Mouse (Mus musculus) lung, embryonic 15.5 days (tissue): Measurements from ENCODE around the gene Gm28044. TPM values are rescaled to one million over a fixed set of nuclear protein-coding genes. Genes with fewer than 3 reads are reported as not detected.
"Not testable (repeated sequence)": the region's sequence is repeated elsewhere in the genome, so short reads cannot be mapped to it uniquely, and the experiment has no call there.

Source experiments
- ATAC-seq: fragments of 200-750 bp; cut with Nextera tagmentation; 2 replicates; pipeline ENCODE4 v1.8.0; 2017; ENCODE audit warnings: moderate number of reproducible peaks, borderline replicate concordance; ENCODE audit not compliant: low FRiP score, low TSS enrichment; ENCODE audit errors: extremely low read depth
- H3K27ac ChIP-seq: fragments of 300-500 bp; sonication (generic); 2 replicates; pipeline ENCODE4 v1.5.1; 2015; ENCODE audit warnings: moderate library complexity, mild to moderate bottlenecking, inconsistent platforms
- H3K27me3 ChIP-seq: fragments of 300-500 bp; sonication (generic); 2 replicates; pipeline ENCODE4 v1.6.1; 2015; ENCODE audit warnings: inconsistent platforms
- H3K36me3 ChIP-seq: fragments of 300-500 bp; sonication (generic); 2 replicates; pipeline ENCODE4 v1.6.1; 2015; ENCODE audit warnings: inconsistent platforms
- H3K4me1 ChIP-seq: fragments of 300-500 bp; sonication (generic); 2 replicates; pipeline ENCODE4 v1.6.1; 2015; ENCODE audit warnings: inconsistent platforms
- H3K4me2 ChIP-seq: fragments of 300-500 bp; sonication (generic); 2 replicates; pipeline ENCODE4 v1.6.1; 2015; ENCODE audit warnings: inconsistent platforms, mild to moderate bottlenecking, moderate library complexity
- H3K4me3 ChIP-seq: fragments of 300-500 bp; sonication (generic); 2 replicates; pipeline ENCODE4 v1.5.1; 2015; ENCODE audit warnings: mild to moderate bottlenecking, inconsistent platforms
- H3K9ac ChIP-seq: fragments of 300-500 bp; sonication (generic); 2 replicates; pipeline ENCODE4 v1.6.1; 2015; ENCODE audit warnings: inconsistent platforms
- H3K9me3 ChIP-seq: fragments of 300-500 bp; sonication (generic); 2 replicates; pipeline ENCODE4 v1.6.1; 2016; ENCODE audit warnings: inconsistent platforms
- WGBS: fragments of 180-500 bp; shearing (Covaris S2); methylation state at CpG from one replicate; pipeline ENCODE4 v1.1.7; 2015; 5-methylcytosine and 5-hydroxymethylcytosine counted together
- polyA plus RNA-seq: library from polyadenylated mRNA; unstranded; fragments of >200 nt; fragmentation: Nextera tagmentation; extraction: Ambion mirVana; gene quantifications from 2 replicates; pipeline ENCODE4 v1.2.1, GENCODE M21; 2015

Gene Gm28044
- polyA plus RNA-seq, 1 experiment from 2014 or later, result not detected

DNA sequence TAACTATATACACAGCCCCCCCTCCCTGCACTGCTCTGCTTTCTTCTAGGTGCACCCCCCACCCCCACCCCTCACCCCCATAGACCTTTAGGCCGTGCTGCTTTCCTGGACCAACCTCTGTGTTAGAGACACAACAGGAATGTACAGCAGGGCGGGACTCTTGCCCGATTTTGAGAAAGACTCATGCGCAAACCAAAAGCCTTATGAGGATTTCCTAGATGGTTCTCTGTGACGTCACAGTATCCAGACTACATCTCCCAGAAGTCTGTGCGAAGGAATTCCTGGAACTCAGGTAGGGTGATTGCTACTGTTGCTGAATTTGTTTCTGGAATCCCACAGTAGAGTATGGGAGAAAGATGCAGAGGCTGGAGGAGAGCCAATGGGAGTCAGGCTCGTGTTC lies 82.0 kb downstream of the Gm28044 start, which contains the start of gene Zfp458:
TSS of gene Zfp458 (minus strand) at position 153 of the 400 bp plus-strand sequence.
- no peaks in the 10 kb centered on the region for H3K9me3 ChIP-seq
- H3K36me3 ChIP-seq, result no peaks in the 10 kb centered on the region
- no peak within 1 kb of the TSS for H3K9ac ChIP-seq
- H3K27ac ChIP-seq, result no peak within 1 kb of the TSS
- WGBS, result 43% methylated on average over 7 of the region's 7 CpGs
- H3K4me3 ChIP-seq, result no peak within 1 kb of the TSS
- H3K27me3 ChIP-seq, result no peaks in the 10 kb centered on the region
- H3K4me1 ChIP-seq, result no peaks in the 10 kb centered on the region
- peak; percentile 55; the same call in 1 of the 2 replicates for ATAC-seq
- no peak within 1 kb of the TSS for H3K4me2 ChIP-seq

DNA sequence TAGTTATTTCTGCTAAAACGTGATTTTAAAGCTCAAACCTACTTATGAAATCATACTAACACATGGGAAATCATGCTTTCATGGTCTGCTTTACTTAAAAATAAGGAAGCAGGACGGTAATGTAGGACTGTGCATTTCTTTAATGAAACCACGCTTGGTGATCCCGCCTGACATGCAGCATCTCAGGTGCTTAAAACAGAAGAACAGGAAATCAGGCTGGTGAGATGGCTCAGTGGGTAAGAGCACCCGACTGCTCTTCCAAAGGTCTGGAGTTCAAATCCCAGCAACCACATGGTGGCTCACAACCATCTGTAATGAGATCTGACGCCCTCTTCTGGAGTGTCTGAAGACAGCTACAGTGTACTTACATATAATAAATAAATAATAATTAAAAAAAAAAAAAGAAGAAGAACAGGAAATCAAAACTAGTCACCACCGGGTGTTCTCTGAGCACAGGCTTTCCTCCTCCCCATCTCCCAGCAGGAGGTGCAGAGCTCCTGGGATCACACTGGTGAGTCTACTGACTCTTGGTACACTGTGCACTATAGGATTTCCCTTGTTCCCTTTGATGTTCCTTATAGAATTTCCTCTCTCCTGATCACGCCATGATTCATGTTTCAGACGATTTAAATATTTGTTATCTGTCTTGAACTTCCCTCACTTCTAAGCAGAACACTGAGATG lies 90.8 kb downstream of the Gm28044 start:
- not testable (repeated sequence) for H3K9me3 ChIP-seq, H3K36me3 ChIP-seq, H3K4me1 ChIP-seq, H3K27me3 ChIP-seq
- peak; percentile 39; the same call in 1 of the 2 replicates for ATAC-seq
- WGBS, result 36% methylated on average over 9 of the region's 9 CpGs
- H3K4me2 ChIP-seq, result peak overlapping the region; percentile 77
- peak overlapping the region; percentile 84 for H3K4me3 ChIP-seq
- H3K27ac ChIP-seq, result 0 out of 2 replicates have a peak overlapping the region, but pooled peaks have one; percentile 50
- H3K9ac ChIP-seq, result peak overlapping the region; percentile 64

DNA sequence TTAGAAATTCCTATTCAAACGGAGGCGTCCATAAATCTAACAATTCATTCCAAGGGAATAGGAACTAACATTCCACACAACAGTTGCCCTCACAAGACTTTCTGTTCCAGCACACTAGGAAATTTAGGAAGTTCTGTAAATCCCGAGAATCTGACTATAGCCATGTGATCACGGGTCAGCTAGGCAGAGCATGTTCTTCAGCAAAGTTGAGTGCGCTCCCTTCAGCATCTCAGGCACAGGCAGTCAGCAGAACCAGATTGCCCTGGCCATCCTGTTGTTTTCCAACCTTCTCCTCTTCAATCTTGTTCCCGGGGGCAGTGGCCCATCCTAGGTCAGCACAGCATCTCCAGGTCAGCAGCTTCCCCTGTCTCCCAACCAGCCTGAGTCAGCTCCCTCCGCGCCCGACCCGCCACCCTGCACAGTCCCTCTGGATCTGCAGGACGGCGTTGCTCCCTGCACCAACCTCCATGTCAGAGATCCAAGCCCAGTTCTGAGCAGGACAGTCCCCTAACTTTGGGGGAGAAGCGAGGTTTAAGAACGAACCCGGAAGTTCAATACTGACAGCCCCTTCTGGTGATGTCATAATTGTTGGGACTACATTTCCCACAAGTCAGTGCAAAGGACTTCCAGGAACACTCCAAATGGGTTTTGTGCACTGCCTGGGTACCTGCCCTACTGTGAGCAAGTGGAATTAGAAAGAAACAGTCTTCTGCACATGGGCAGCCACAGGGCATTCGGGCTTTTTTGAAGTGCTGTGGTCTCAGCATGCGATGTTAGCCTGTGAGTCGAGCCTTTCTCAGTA lies 91.6 kb downstream of the Gm28044 start:
- H3K36me3 ChIP-seq, result no peaks in the 10 kb centered on the region
- 5% methylated on average over 18 of the region's 18 CpGs for WGBS
- 0 out of 2 replicates have a peak, but pooled peaks cover 5% of the 10 kb centered on the region for H3K9me3 ChIP-seq
- 0 out of 2 replicates have a peak overlapping the region, but pooled peaks have one; percentile 50 for H3K27ac ChIP-seq
- peak; percentile 98 for ATAC-seq
- H3K4me1 ChIP-seq, result no peaks in the 10 kb centered on the region
- peak overlapping the region; percentile 77 for H3K4me2 ChIP-seq
- no peaks in the 10 kb centered on the region for H3K27me3 ChIP-seq
- H3K4me3 ChIP-seq, result peak overlapping the region; percentile 84
- peak overlapping the region; percentile 64 for H3K9ac ChIP-seq

Other genes starting within 250 kb of the Gm28044 start
- gene Rslcan18, start 244.3 kb downstream of the Gm28044 start, polyA plus RNA-seq, result 0.16 and 0.39 TPM in 2 replicates
- 1.9 TPM in 2 replicates for gene Zfp759, start 238.9 kb downstream of the Gm28044 start, polyA plus RNA-seq
- gene Rsl1, start 187.4 kb downstream of the Gm28044 start, polyA plus RNA-seq, result 9.0 and 9.1 TPM in 2 replicates
- 1.6 and 1.9 TPM in 2 replicates for gene Zfp455, start 166.0 kb downstream of the Gm28044 start, polyA plus RNA-seq
- 1.5 TPM in 2 replicates for gene Zfp458, start 82.1 kb downstream of the Gm28044 start, polyA plus RNA-seq
- 0.21 and 0.92 TPM in 2 replicates for gene Zfp457, start 54.1 kb downstream of the Gm28044 start, polyA plus RNA-seq
- 2.7 and 2.8 TPM in 2 replicates for gene Zfp595, start 28.0 kb downstream of the Gm28044 start, polyA plus RNA-seq
- gene Zfp953, start 69 bp upstream of the Gm28044 start, polyA plus RNA-seq, result 0.93 and 1.1 TPM in 2 replicates
- 0.46 and 0.48 TPM in 2 replicates for gene Gm28041, start 15.2 kb upstream of the Gm28044 start, polyA plus RNA-seq
- gene Zfp456, start 15.3 kb upstream of the Gm28044 start, polyA plus RNA-seq, result 1.8 and 1.9 TPM in 2 replicates
- 6.8 and 7.7 TPM in 2 replicates for gene Zfp429, start 39.3 kb upstream of the Gm28044 start, polyA plus RNA-seq
- 1.1 and 1.7 TPM in 2 replicates for gene Zfp459, start 60.9 kb upstream of the Gm28044 start, polyA plus RNA-seq
- 9.6 TPM in 2 replicates for gene Zfp874a, start 91.1 kb upstream of the Gm28044 start, polyA plus RNA-seq
- gene Zfp874b, start 123.7 kb upstream of the Gm28044 start, polyA plus RNA-seq, result 2.1 and 3.8 TPM in 2 replicates
- gene Zfp58, start 140.0 kb upstream of the Gm28044 start, polyA plus RNA-seq, result 12.9 and 14.1 TPM in 2 replicates
- not detected in 2 replicates for gene Gm26965, start 165.6 kb upstream of the Gm28044 start, polyA plus RNA-seq
- gene Zfp87, start 165.6 kb upstream of the Gm28044 start, polyA plus RNA-seq, result 22.3 and 22.8 TPM in 2 replicates
- gene Zfp748, start 193.3 kb upstream of the Gm28044 start, polyA plus RNA-seq, result 14.5 and 14.7 TPM in 2 replicates
- 3.5 and 4.4 TPM in 2 replicates for gene Zfp729b, start 249.2 kb upstream of the Gm28044 start, polyA plus RNA-seq